Mouse (Mus musculus) heart, embryonic 14.5 days (tissue): ENCODE measurements around the gene Dnajc13. TPM values are rescaled to one million over a fixed set of nuclear protein-coding genes. Genes with fewer than 3 reads are reported as not detected.

ENCODE experiments used
- ATAC-seq: fragments of 200-750 bp; cut with Nextera tagmentation; 2 replicates; pipeline ENCODE4 v1.8.0; 2017; ENCODE audit warnings: low read depth, moderate TSS enrichment; ENCODE audit not compliant: insufficient number of reproducible peaks, insufficient read depth, low FRiP score
- H3K27ac ChIP-seq, 2 experiments: fragments of 200-500 bp in 1 of 2; fragments of 300-500 bp in 1 of 2; sonication (generic) in 1 of 2; replicated peaks in 1 of 2; 2 replicates each; pipeline ENCODE4 v1.5.1; 2012 to 2014; ENCODE audit warnings: low read depth in 2 of 2, low read length in 2 of 2, control low read depth in 1 of 2, mild to moderate bottlenecking in 1 of 2, mixed read lengths in 1 of 2; ENCODE audit not compliant: control insufficient read depth in 1 of 2, insufficient read depth in 1 of 2
- H3K27me3 ChIP-seq: fragments of 300-500 bp; sonication (generic); 2 replicates; pipeline ENCODE4 v1.6.1; 2014; ENCODE audit warnings: mild to moderate bottlenecking, low read length, control low read depth; ENCODE audit not compliant: control insufficient read depth, insufficient read depth
- H3K36me3 ChIP-seq: fragments of 300-500 bp; sonication (generic); 2 replicates; pipeline ENCODE4 v1.6.1; 2014; ENCODE audit warnings: mild to moderate bottlenecking, control low read depth, low read length, mixed read lengths; ENCODE audit not compliant: control insufficient read depth, insufficient read depth
- H3K4me1 ChIP-seq, 2 experiments: fragments of 200-500 bp in 1 of 2; fragments of 300-500 bp in 1 of 2; sonication (generic) in 1 of 2; 2 replicates each; pipeline ENCODE4 v1.6.1; 2012 to 2014; ENCODE audit warnings: low read length in 2 of 2, control low read depth in 1 of 2, mixed read lengths in 1 of 2; ENCODE audit not compliant: control insufficient read depth in 2 of 2, insufficient read depth in 2 of 2
- H3K4me2 ChIP-seq: fragments of 300-500 bp; sonication (generic); 2 replicates; pipeline ENCODE4 v1.6.1; 2014; ENCODE audit warnings: mild to moderate bottlenecking, low read length
- H3K4me3 ChIP-seq, 2 experiments: fragments of 200-500 bp in 1 of 2; fragments of 300-500 bp in 1 of 2; sonication (generic) in 1 of 2; 2 replicates each; pipeline ENCODE4 v1.5.1; 2012 to 2014; ENCODE audit warnings: low read length in 2 of 2, mild to moderate bottlenecking in 2 of 2, control low read depth in 1 of 2, low read depth in 1 of 2, moderate library complexity in 1 of 2; ENCODE audit not compliant: control insufficient read depth in 1 of 2, insufficient read depth in 1 of 2
- H3K9ac ChIP-seq: fragments of 300-500 bp; sonication (generic); 2 replicates; pipeline ENCODE4 v1.6.1; 2014; ENCODE audit warnings: mild to moderate bottlenecking, low read length
- H3K9me3 ChIP-seq: fragments of 300-500 bp; sonication (generic); 2 replicates; pipeline ENCODE4 v1.6.1; 2016; ENCODE audit warnings: low read length, control low read depth; ENCODE audit not compliant: control insufficient read depth
- WGBS: fragments of 180-500 bp; shearing (Covaris S2); extraction: QIAGEN DNeasy Blood & Tissue Kit; methylation state at CpG from one replicate; pipeline ENCODE4 v1.1.7; 2014; 5-methylcytosine and 5-hydroxymethylcytosine counted together
- polyA plus RNA-seq: library from polyadenylated mRNA; unstranded; fragments of >200 nt; fragmentation: Nextera tagmentation; extraction: Ambion mirVana; gene quantifications from 2 replicates; pipeline ENCODE4 v1.2.1, GENCODE M21; 2014

Dnajc13 gene
- polyA plus RNA-seq, result 15.5 and 26.2 TPM in 2 replicates

GRCm38 (mm10) chr9:104262823-104263352, at the start of gene Dnajc13:
Dnajc13 (minus strand) TSS chr9:104262930.
- WGBS, result under 1% methylated on average over 60 of the region's 60 CpGs
- peak within 1 kb of the TSS; percentile 86 to 99 for H3K4me3 ChIP-seq

DNA sequence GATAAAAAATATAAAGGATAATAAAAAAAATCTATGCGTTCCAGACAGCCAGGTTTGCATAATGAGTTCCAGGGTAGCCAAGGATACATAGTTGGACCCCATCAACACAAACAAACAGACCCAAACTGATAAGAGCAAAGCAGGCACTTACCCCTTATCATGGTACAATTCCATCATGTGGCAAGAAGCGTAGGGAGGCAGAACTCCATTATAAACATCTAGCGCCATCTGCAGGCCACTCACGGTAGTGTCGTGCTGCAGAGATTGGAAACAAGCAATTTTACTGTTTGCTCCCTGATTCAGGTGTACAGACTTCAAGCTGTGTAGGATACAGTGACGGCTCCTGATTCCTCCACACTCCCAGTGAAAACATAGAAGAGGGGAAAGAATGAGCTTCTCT, 44.0 kb upstream of the Dnajc13 start:
- H3K27ac ChIP-seq, result no peak overlapping the region

More at GRCm38 (mm10) chr9:104262823-104263352, at the start of gene Dnajc13:
- Histone ChIP-seq H3K4me1 (peaks cover 5 to 18% of the 10 kb centered on the region in 2 experiments), H3K36me3 (no peaks in the 10 kb centered on the region), H3K9ac (peak within 1 kb of the TSS; percentile 97), H3K9me3 (no peaks in the 10 kb centered on the region), H3K4me2 (peak within 1 kb of the TSS; percentile 79), H3K27ac (peak within 1 kb of the TSS; percentile 77 to 93), H3K27me3 (no peaks in the 10 kb centered on the region)
- ATAC-seq, result peak; percentile 98

DNA sequence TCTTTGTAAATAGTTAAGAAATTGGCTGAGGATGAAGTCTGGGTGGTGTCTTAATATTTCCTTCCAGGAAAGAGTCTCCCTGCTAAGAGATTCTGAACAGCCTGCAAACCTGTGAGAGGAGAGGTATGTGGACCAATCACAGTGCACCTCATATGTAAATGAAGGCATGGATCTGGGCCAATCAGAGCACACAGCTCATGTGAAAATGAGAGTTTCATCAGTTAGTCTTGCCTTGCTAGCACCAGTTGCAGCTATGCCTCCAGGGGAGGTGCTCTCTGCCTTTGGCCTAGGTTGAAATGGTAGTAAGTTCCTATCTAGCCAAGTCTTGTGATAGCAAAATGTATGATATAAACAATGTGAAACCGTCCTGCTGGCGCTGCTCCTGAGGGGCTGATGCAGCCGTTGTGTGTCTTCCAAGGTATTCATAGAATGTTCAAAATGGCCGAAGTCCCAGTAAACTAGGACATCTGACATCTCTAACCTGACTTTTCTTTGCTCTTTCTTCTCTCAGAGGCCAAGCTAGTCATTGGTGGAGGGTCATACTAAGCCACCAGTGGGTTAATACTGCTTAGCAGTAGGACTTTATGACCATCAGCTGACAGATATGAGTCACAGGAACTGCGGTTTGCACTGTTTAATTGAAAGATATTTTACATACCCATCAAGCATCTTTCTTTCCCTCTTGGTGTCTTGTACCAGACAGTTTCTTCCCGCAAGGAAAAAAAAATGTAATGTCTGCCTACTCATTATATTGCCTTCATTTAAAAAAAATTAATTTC, 42.8 kb upstream of the Dnajc13 start:
- WGBS, result 80% methylated on average over 6 of the region's 6 CpGs

More for the DNA sequence above, 44.0 kb upstream of the Dnajc13 start:
- WGBS, result 12% methylated on average over 6 of the region's 6 CpGs
- Histone ChIP-seq H3K4me1 (no peaks in the 10 kb centered on the region), H3K4me3 (no peak overlapping the region), H3K36me3 (no peaks in the 10 kb centered on the region), H3K9me3 (no peaks in the 10 kb centered on the region), H3K27me3 (no peaks in the 10 kb centered on the region), H3K9ac (no peak overlapping the region), H3K4me2 (no peak overlapping the region)
- ATAC-seq, result no peak

DNA sequence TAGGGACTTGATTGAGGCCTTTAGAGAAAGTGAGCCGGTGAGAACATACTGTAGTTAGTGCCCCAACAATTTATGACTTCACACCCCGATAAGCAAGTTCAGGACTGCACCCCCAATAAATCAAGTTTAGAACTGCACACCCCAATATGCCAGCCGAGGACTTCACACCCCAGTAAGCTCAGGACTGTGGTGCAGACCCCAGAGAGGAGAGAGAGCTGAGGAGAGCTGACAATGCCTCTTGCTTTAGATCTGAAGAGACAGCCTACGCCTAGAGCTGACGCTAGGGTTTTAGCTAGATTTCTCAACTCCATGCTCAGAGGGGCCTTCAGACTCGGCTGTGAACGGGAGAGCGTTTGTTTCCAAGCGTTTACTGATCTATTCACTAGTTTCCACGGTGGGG, 42.1 kb upstream of the Dnajc13 start:
- Histone ChIP-seq H3K9ac (no peak overlapping the region), H3K27ac (no peak overlapping the region), H3K9me3 (no peaks in the 10 kb centered on the region), H3K4me1 (no peaks in the 10 kb centered on the region), H3K27me3 (no peaks in the 10 kb centered on the region), H3K36me3 (no peaks in the 10 kb centered on the region), H3K4me3 (no peak overlapping the region), H3K4me2 (no peak overlapping the region)
- 74% methylated on average over 10 of the region's 10 CpGs for WGBS
- ATAC-seq, result no peak

More for the DNA sequence above, 42.8 kb upstream of the Dnajc13 start:
- Histone ChIP-seq H3K36me3 (no peaks in the 10 kb centered on the region), H3K4me2 (no peak overlapping the region), H3K9me3 (no peaks in the 10 kb centered on the region), H3K4me3 (no peak overlapping the region), H3K27me3 (no peaks in the 10 kb centered on the region), H3K4me1 (no peaks in the 10 kb centered on the region), H3K9ac (no peak overlapping the region), H3K27ac (no peak overlapping the region)
- ATAC-seq, result no peak

GRCm38 (mm10) chr9:104304376-104304775, 41.6 kb upstream of the Dnajc13 start:
- no peak overlapping the region for H3K4me2 ChIP-seq

GRCm38 (mm10) chr9:104300569-104300968, 37.8 kb upstream of the Dnajc13 start:
- Histone ChIP-seq H3K9ac (no peak overlapping the region), H3K4me3 (no peak overlapping the region), H3K9me3 (no peaks in the 10 kb centered on the region), H3K4me1 (no peaks in the 10 kb centered on the region), H3K36me3 (no peaks in the 10 kb centered on the region), H3K4me2 (no peak overlapping the region), H3K27me3 (no peaks in the 10 kb centered on the region), H3K27ac (no peak overlapping the region)
- no peak for ATAC-seq
- WGBS, result 65% methylated on average over 12 of the region's 12 CpGs

More at GRCm38 (mm10) chr9:104304376-104304775, 41.6 kb upstream of the Dnajc13 start:
- no peaks in the 10 kb centered on the region for H3K36me3 ChIP-seq
- no peaks in the 10 kb centered on the region for H3K27me3 ChIP-seq
- no peak overlapping the region for H3K4me3 ChIP-seq
- H3K27ac ChIP-seq, result no peak overlapping the region
- H3K9ac ChIP-seq, result no peak overlapping the region
- H3K4me1 ChIP-seq, result no peaks in the 10 kb centered on the region
- no peak for ATAC-seq
- 56% methylated on average over 4 of the region's 4 CpGs for WGBS
- no peaks in the 10 kb centered on the region for H3K9me3 ChIP-seq

DNA sequence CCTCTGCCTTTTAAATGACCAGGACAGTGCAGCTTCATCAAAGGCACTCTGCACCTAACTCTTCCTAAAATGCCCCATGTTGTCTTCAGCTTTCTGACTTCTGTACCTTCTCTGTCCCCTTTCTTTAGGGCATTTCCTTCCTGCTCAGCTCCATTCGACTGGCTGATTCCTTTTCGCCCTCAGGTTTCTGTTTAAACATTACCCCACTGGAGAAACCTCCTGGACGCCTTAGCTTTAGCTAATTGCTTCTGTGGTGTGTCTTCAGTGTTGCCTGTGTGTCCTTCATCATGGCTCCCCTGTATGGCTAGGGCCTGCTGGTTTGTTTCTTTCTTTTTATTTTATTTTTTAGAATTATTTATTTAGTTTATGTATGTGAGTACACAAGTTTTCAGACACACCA, 34.3 kb upstream of the Dnajc13 start:
- ATAC-seq, result no peak
- Histone ChIP-seq H3K4me3 (no peak overlapping the region), H3K9ac (no peak overlapping the region), H3K27me3 (no peaks in the 10 kb centered on the region), H3K9me3 (no peaks in the 10 kb centered on the region), H3K36me3 (no peaks in the 10 kb centered on the region), H3K4me1 (no peaks in the 10 kb centered on the region), H3K27ac (no peak overlapping the region), H3K4me2 (no peak overlapping the region)
- 61% methylated on average over 3 of the region's 3 CpGs for WGBS
